Mouse (Mus musculus) urinary bladder, postnatal 25 days (tissue): ENCODE measurements around the gene Gpm6b.

Experiments used
- DNase-seq: peaks from one replicate; pipeline ENCODE4 v3.0.0; 2022; ENCODE audit warnings: low spot score

The Gpm6b gene

GRCm38 (mm10) chrX:166238831-166239460 is at the start of gene Gpm6b:
Gene Gpm6b, plus strand, starts transcription at chrX:166238911.
- peak; percentile 10 for DNase-seq

GRCm38 (mm10) chrX:166196327-166196726 is 42.4 kb upstream of the Gpm6b start:
- DNase-seq = no peak

GRCm38 (mm10) chrX:166198266-166198665 is 40.4 kb upstream of the Gpm6b start:
- no peak for DNase-seq

- no peak for DNase-seq
Observed at GRCm38 (mm10) chrX:166199812-166200211, 38.9 kb upstream of the Gpm6b start.

- DNase-seq = no peak
Observed at GRCm38 (mm10) chrX:166214576-166214975, 24.1 kb upstream of the Gpm6b start.

GRCm38 (mm10) chrX:166216248-166216647 is 22.5 kb upstream of the Gpm6b start:
- no peak for DNase-seq

GRCm38 (mm10) chrX:166216720-166217119 is 22.0 kb upstream of the Gpm6b start:
- DNase-seq = no peak

- no peak for DNase-seq
Observed at GRCm38 (mm10) chrX:166219331-166219730, 19.4 kb upstream of the Gpm6b start.

- DNase-seq = no peak
Observed at GRCm38 (mm10) chrX:166226856-166227255, 11.9 kb upstream of the Gpm6b start.

- no peak for DNase-seq
Observed at GRCm38 (mm10) chrX:166229750-166230149, 9.0 kb upstream of the Gpm6b start.

- DNase-seq = no peak
Observed at GRCm38 (mm10) chrX:166230515-166231267, 8.0 kb upstream of the Gpm6b start.

- no peak for DNase-seq
Observed at GRCm38 (mm10) chrX:166236131-166236530, 2.6 kb upstream of the Gpm6b start.

GRCm38 (mm10) chrX:166239520-166239919 is 809 bp downstream of the Gpm6b start:
- DNase-seq = no peak

GRCm38 (mm10) chrX:166240751-166241150 is 2.0 kb downstream of the Gpm6b start:
- DNase-seq = no peak

GRCm38 (mm10) chrX:166243261-166243885 is 4.7 kb downstream of the Gpm6b start:
- DNase-seq = no peak

- no peak for DNase-seq
Observed at GRCm38 (mm10) chrX:166271489-166271888, 32.8 kb downstream of the Gpm6b start.

- no peak for DNase-seq
Observed at GRCm38 (mm10) chrX:166272646-166273045, 33.9 kb downstream of the Gpm6b start.

GRCm38 (mm10) chrX:166279861-166280260 is 41.1 kb downstream of the Gpm6b start:
- no peak for DNase-seq

- DNase-seq = no peak
Observed at GRCm38 (mm10) chrX:166286760-166287483, 48.2 kb downstream of the Gpm6b start.

GRCm38 (mm10) chrX:166291266-166291665 is 52.6 kb downstream of the Gpm6b start:
- DNase-seq = no peak

GRCm38 (mm10) chrX:166293465-166293864 is 54.8 kb downstream of the Gpm6b start:
- no peak for DNase-seq

GRCm38 (mm10) chrX:166302791-166303190 is 64.1 kb downstream of the Gpm6b start:
- no peak for DNase-seq
